Mouse (Mus musculus): Measurements from ENCODE around the gene Cct5.

Gene Cct5

GRCm38 (mm10) chr15:31595651-31596050 lies 6.0 kb downstream of the Cct5 start:
- no peak for DNase-seq

DNA sequence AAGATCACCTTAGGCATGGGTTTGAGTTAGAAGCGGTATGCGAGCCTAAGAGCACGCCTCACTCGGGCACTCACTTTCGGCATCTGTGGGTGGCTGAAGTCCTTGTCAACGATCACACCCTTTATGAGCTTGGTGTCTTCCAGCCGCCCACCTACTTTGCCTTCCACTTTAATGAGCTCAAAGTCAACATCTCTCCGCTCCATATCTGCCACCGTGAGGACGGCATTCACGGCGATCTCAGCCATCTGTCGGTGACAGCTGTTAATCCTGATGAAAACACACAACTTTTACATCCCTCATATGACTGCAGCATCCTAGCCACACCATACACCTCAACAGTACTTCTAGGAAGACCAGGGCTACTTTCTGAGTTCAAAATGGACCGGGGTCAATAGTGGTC lies 7.3 kb downstream of the Cct5 start:
- DNase-seq, result no peak

DNA sequence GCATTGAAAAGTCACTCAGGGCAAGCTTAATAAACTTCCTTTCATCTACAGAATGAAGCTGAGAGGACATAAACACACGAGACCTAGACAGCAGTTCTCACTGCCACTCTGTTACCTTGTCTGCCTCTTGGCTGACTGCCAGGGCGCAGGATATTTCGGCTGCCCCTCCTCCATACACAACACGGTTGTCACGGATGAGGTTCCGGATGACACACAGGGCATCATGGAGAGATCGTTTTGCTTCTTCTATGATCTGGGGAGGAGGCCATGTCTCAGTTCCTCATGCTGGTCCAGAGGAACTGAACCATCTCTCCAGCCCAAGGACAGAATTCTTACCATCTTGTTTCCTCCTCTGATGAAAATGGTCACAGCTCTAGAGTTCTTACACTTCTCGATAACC lies 9.1 kb downstream of the Cct5 start:
- no peak for DNase-seq

DNA sequence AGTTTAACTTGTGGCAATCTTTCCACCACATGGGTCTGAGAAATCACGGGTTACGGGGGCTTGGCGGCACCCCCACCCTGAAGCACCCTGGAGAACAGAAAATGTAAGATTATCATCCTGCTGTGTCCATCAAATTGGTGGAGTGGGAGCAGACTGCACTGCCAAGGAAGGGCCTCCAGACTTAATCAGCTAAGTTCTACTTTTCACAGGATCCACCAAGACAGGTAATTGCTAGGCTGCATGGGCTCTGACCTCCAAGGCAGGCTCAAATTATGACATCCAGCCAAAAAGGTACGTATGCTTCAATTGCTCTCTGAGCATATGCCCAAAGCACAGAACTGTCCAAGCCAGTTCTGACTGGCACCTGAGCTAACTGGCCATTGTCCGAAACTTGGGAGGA lies 11.4 kb downstream of the Cct5 start:
- DNase-seq, result no peak

GRCm38 (mm10) chr15:31588989-31589640 lies 12.5 kb downstream of the Cct5 start:
- peak in 1 of 2 experiments; percentile 33 for DNase-seq

DNA sequence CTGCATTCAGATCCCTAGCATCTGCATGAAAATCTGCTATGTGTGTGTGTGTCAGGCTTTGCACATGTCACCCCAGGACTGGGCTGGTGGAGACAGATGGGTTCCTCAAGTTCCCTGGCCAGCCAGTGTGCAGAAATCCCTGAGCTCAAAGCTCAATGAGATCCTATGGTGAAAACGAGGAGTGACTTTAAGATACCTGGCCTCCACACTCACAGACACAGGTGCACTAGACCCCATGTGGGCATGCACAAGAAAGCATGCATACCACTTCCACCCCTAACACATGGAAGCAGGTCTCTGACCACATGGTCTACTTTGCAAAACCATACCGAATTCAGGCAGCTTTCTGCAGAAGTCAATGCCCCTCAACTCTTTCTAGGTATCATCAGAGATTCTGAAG lies 13.8 kb downstream of the Cct5 start:
- no peak for DNase-seq

DNA sequence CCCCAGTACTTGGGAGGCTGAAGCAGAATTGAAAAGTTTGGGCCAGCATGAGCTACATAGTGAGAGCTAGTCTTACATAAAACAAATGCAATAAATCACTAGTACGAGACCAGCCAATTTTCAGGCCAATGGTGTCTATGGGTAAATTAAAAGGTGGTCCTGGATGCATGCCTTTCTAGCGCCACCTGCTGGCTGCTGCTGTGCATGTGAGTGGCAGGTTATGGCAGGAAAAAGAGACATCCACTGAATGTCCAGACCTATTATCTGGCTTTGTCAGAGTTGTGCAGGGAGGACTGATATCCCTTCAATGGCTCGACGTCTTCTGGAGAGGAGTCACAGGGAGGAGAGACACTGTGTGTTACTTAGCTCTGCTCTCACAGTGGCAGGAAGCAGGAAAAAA lies 15.1 kb downstream of the Cct5 start:
- peak; percentile 80 to 90 for DNase-seq

DNA sequence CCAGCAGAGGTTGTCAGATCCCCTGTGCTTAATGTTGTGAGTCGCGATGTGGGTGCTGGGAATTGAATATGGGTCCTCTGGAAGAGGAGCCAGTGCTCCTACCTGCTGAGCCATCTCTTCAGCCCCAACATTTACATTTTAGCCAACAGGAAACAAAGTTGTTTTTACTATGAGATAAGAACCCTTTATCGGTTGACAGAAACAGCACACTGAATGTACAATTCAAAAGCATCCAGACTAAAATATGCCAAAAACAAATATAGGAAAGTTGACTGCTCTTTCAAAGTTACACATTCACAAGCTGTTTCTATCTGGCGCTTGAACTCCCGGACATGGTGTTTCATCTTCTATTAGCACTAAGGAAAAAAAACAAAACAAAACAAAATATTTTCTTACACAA lies 15.5 kb downstream of the Cct5 start:
- DNase-seq, result no peak

DNA sequence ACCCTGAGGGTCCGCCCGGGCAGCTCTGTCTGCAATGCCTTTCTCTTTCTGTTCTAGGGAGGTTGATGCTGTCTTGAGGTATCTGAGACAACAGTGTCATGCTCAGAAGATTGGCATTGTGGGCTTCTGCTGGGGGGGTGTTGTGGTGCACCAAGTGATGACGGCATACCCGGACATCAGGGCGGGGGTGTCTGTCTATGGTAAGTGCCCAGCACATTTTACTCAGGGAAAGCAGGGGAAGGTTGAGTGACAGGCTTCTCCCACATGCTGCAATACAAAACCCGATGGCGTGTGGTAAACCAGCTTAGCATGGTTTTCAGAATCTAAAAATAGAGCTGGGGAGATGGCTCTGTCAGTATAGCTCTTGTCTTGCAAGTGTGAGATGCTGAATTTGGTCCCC lies 16.4 kb downstream of the Cct5 start:
- DNase-seq, result no peak

GRCm38 (mm10) chr15:31583304-31584085 lies 18.1 kb downstream of the Cct5 start:
- DNase-seq, result no peak

DNA sequence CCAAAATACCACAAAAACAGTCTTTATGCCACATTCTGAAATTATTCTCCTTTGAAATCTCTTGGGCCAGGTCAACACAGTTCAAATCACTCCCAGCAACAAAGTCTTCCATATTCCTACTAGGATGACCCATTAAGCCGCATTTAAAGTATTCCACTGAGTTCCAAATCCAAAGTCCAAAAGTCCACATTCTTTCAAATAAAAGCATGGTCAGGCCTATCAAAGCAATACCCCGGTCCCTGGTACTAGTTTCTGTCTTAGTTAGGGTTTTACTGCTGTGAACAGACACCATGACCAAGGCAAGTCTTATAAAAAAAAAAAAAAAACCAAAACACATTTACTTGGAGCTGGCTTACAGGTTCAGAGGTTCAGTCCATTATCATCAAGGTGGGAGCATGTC lies 20.5 kb downstream of the Cct5 start:
- DNase-seq, result peak in 1 of 2 experiments; percentile 54

DNA sequence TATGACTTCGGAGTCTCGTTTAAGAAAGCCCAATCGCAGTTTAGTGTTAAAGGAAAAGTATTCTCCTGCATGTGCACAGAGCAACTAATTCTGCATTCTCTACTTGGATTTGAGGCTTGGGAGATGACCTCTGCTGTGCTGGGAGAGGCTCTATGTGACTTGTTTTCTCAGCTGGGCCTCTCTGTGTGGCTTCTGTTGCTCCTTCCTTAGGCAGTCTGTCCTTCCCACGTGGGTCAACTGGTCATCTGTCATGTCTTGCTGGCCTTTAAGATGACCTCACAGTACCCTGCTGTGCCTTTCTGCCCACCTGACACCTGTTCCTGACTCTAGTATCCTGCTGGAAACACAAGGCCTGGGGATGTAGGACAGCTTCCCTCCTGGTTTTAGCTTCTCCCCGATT lies 25.5 kb downstream of the Cct5 start:
- no peak for DNase-seq

- no peak for DNase-seq
Observed at GRCm38 (mm10) chr15:31573692-31574091, 27.9 kb downstream of the Cct5 start.

- DNase-seq, result no peak
Observed at GRCm38 (mm10) chr15:31573287-31573686, 28.3 kb downstream of the Cct5 start.

DNA sequence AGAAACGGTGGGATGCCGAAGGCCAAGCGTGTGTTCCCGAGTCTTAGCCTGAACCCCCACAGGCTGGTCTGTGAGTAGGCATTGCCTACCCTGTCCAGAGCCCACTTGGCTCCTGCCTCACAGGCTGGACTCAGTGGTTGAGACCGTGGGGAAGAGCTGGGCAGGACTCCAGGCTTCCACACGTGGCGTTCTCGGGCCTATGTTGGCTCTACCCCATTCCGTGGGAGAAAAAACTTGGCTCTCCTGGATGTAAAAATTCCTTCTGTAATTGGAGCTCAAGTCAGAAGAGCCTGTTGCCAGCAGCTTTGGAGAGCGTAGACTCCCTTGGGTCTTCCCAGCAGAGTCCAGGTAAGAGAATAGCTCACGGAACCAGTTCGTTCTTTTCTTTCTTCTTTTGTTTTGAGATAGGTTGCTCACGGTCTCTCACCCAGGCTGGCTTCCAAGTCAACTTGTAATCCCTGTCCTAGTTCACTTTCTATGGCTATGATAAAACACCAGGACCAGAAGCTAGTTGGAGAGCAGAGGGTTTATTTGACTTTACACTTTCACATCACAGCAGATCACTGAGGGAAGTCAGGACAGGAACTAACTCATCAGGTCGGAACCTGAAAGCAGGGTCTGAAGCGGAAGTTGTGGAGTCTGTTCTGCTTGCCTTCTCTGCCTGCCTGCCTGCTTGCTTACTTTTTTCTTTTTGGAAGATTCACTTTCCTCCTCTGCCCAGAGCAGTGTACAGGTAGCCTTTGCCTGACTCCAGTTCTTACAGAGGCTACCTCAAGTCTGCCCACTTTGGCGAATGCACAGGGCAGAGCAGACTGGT lies 29.5 kb downstream of the Cct5 start:
- DNase-seq, result no peak

- DNase-seq, result no peak
Observed at GRCm38 (mm10) chr15:31570959-31571358, 30.6 kb downstream of the Cct5 start.

- DNase-seq, result peak; percentile 91 to 93
Observed at GRCm38 (mm10) chr15:31569325-31570022, 32.1 kb downstream of the Cct5 start.

GRCm38 (mm10) chr15:31568581-31568996 lies 33.0 kb downstream of the Cct5 start:
- DNase-seq, result peak; percentile 83 to 87

DNA sequence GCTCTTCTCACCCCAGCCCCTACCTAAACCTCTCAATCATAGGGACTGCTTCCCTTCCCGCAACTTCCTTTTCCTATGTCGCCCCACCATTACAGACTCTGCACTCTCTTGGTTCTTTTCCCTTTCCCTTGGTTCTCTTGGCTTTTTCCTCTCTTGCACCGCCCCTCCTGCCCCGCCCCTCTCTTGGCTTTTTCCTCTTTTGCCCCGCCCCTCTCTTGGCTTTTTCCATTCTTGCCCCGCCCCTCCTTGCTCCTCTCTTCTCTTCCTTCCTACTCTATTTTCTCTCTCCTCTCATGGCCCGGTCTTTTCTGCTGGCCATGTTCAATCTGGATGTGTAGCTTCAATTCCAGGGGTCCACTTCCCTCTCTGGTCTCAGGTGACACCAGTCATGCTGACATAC lies 34.2 kb downstream of the Cct5 start:
- peak in 1 of 2 experiments; percentile 47 for DNase-seq

- no peak for DNase-seq
Observed at GRCm38 (mm10) chr15:31565786-31566185, 35.8 kb downstream of the Cct5 start.

- peak in 1 of 2 experiments; percentile 57 for DNase-seq
Observed at GRCm38 (mm10) chr15:31565184-31565583, 36.4 kb downstream of the Cct5 start, which contains the start of gene Cmbl. Gene Cmbl, plus strand, starts transcription at chr15:31565389.

DNA sequence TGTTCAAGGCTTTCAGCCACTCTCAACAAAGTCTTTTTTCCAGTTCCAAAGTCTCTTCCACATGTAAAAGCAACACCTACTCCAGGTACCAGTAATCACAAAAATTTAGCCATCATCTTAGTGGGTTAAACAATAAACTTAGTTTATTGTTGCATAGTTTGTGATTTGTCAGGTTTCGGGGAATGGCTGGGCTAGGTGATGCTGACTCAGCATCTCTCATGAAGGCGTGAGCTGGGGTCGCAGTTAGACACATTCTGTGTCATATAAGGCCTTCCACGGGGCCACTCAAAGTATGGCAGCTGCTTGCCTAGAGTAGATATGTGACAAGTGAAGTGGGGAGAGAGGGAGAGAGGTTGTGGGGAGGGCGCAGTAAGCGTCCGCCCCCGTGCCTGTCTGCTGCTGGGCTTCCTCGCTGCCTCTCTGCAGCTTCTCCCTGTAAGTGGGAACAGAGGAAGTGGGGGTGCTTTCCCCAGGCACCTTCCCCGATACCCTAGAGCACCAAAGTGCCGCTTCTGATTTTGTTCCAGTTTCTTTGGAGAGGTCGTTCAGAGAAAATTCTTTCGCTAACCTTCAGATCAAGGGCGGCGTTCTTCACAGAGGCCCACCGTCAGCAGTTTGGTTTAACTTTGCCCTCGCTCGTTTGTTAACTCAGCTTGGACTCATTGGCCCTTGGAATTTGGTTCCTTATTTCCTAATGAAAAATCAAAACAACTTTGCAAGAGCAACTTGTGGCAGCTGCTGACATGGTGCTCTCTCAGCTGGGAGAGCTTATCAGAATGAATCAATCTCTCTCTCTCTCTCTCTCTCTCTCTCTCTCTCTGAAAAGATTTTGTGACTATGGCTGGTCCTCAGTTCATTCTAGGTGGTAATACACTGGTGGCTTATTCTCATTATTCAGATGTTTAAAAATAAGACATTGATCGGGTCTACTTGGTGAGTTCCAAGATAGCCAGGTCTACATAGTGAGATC lies 37.7 kb downstream of the Cct5 start:
- peak; percentile 84 to 90 for DNase-seq
